Mouse (Mus musculus) neural tube, embryonic 14.5 days (tissue): ENCODE data around the gene Fbln5. TPM values are rescaled to one million over a fixed set of nuclear protein-coding genes. Genes with fewer than 3 reads are reported as not detected.

Source experiments
- ATAC-seq: fragments of 200-750 bp; cut with Nextera tagmentation; 2 replicates; pipeline ENCODE4 v1.8.0; 2017; ENCODE audit warnings: low read depth, mild to moderate bottlenecking, moderate TSS enrichment, moderate library complexity
- H3K27ac ChIP-seq: fragments of 300-500 bp; sonication (generic); 2 replicates; pipeline ENCODE4 v1.5.1; 2014; ENCODE audit warnings: low read depth, mild to moderate bottlenecking, control low read depth, low read length, moderate library complexity, mixed read lengths
- H3K27me3 ChIP-seq: fragments of 300-500 bp; sonication (generic); 2 replicates; pipeline ENCODE4 v1.6.1; 2014; ENCODE audit warnings: low read length; ENCODE audit not compliant: control insufficient read depth, insufficient read depth
- H3K36me3 ChIP-seq: fragments of 300-500 bp; sonication (generic); 2 replicates; pipeline ENCODE4 v1.6.1; 2014; ENCODE audit warnings: low read length, mixed read lengths; ENCODE audit not compliant: control insufficient read depth, insufficient read depth
- H3K4me1 ChIP-seq: fragments of 300-500 bp; sonication (generic); 2 replicates; pipeline ENCODE4 v1.6.1; 2014; ENCODE audit warnings: low read length; ENCODE audit not compliant: control insufficient read depth, insufficient read depth
- H3K4me2 ChIP-seq: fragments of 300-500 bp; sonication (generic); 2 replicates; pipeline ENCODE4 v1.6.1; 2014; ENCODE audit warnings: mild to moderate bottlenecking, low read depth, low read length, control low read depth
- H3K4me3 ChIP-seq: fragments of 300-500 bp; sonication (generic); 2 replicates; pipeline ENCODE4 v1.5.1; 2014; ENCODE audit warnings: low read depth, low read length, control low read depth, mixed read lengths
- H3K9ac ChIP-seq: fragments of 300-500 bp; sonication (generic); replicated peaks from 2 replicates; pipeline ENCODE4 v1.6.1; 2014; ENCODE audit warnings: low read depth, mild to moderate bottlenecking, control low read depth, low read length, mixed read lengths
- H3K9me3 ChIP-seq: fragments of 300-500 bp; sonication (generic); 2 replicates; pipeline ENCODE4 v1.6.1; 2016; ENCODE audit warnings: low read length; ENCODE audit not compliant: control insufficient read depth
- WGBS: fragments of 180-500 bp; shearing (Covaris S2); extraction: QIAGEN DNeasy Blood & Tissue Kit; methylation state at CpG from one replicate; pipeline ENCODE4 v1.1.7; 2014; 5-methylcytosine and 5-hydroxymethylcytosine counted together
- polyA plus RNA-seq: library from polyadenylated mRNA; unstranded; fragments of >200 nt; fragmentation: Nextera tagmentation; extraction: Ambion mirVana; gene quantifications from 2 replicates; pipeline ENCODE4 v1.2.1, GENCODE M21; 2014

The Fbln5 gene
- polyA plus RNA-seq, 1 experiment from 2014 or later = 1.9 TPM

- H3K27ac ChIP-seq = no peak overlapping the region
- no peak for ATAC-seq
Observed at GRCm38 (mm10) chr12:101816810-101817209, 2.0 kb downstream of the Fbln5 start.

GRCm38 (mm10) chr12:101815796-101816195 is 3.1 kb downstream of the Fbln5 start:
- no peak overlapping the region for H3K27ac ChIP-seq
- no peaks in the 10 kb centered on the region for H3K9me3 ChIP-seq
- no peak overlapping the region for H3K9ac ChIP-seq
- 89% methylated on average over 6 of the region's 6 CpGs for WGBS
- ATAC-seq = no peak
- no peak overlapping the region for H3K4me2 ChIP-seq
- no peaks in the 10 kb centered on the region for H3K36me3 ChIP-seq
- no peak overlapping the region for H3K4me3 ChIP-seq
- no peaks in the 10 kb centered on the region for H3K4me1 ChIP-seq
- H3K27me3 ChIP-seq = peaks cover 4% of the 10 kb centered on the region; the same call in 1 of the 2 replicates

More at GRCm38 (mm10) chr12:101816810-101817209, 2.0 kb downstream of the Fbln5 start:
- Histone ChIP-seq H3K9ac (no peak overlapping the region), H3K4me1 (no peaks in the 10 kb centered on the region), H3K27me3 (peaks cover 4% of the 10 kb centered on the region; the same call in 1 of the 2 replicates), H3K36me3 (no peaks in the 10 kb centered on the region), H3K4me3 (no peak overlapping the region), H3K9me3 (no peaks in the 10 kb centered on the region), H3K4me2 (no peak overlapping the region)
- 41% methylated on average over 5 of the region's 5 CpGs for WGBS

- Histone ChIP-seq H3K4me2 (no peak overlapping the region), H3K9ac (no peak overlapping the region), H3K27ac (no peak overlapping the region), H3K27me3 (peaks cover 4% of the 10 kb centered on the region; the same call in 1 of the 2 replicates), H3K4me1 (no peaks in the 10 kb centered on the region), H3K4me3 (no peak overlapping the region), H3K9me3 (no peaks in the 10 kb centered on the region), H3K36me3 (no peaks in the 10 kb centered on the region)
- ATAC-seq = no peak
- WGBS = 96% methylated on average over 2 of the region's 2 CpGs
Observed at GRCm38 (mm10) chr12:101814423-101814822, 4.4 kb downstream of the Fbln5 start.

GRCm38 (mm10) chr12:101811181-101811580 is 7.7 kb downstream of the Fbln5 start:
- WGBS = 66% methylated on average over 6 of the region's 6 CpGs
- Histone ChIP-seq H3K9me3 (no peaks in the 10 kb centered on the region), H3K27me3 (no peaks in the 10 kb centered on the region), H3K27ac (no peak overlapping the region), H3K36me3 (no peaks in the 10 kb centered on the region), H3K4me2 (no peak overlapping the region), H3K4me1 (no peaks in the 10 kb centered on the region), H3K9ac (no peak overlapping the region), H3K4me3 (no peak overlapping the region)
- ATAC-seq = no peak

- Histone ChIP-seq H3K9ac (no peak overlapping the region), H3K4me1 (no peaks in the 10 kb centered on the region), H3K9me3 (no peaks in the 10 kb centered on the region), H3K27ac (no peak overlapping the region), H3K4me2 (no peak overlapping the region), H3K36me3 (no peaks in the 10 kb centered on the region), H3K27me3 (no peaks in the 10 kb centered on the region), H3K4me3 (no peak overlapping the region)
- no peak for ATAC-seq
- WGBS = 75% methylated on average over 2 of the region's 2 CpGs
Observed at GRCm38 (mm10) chr12:101810515-101810914, 8.3 kb downstream of the Fbln5 start.

- Histone ChIP-seq H3K4me2 (no peak overlapping the region), H3K9ac (no peak overlapping the region), H3K27ac (no peak overlapping the region), H3K27me3 (no peaks in the 10 kb centered on the region), H3K36me3 (no peaks in the 10 kb centered on the region), H3K9me3 (no peaks in the 10 kb centered on the region), H3K4me1 (no peaks in the 10 kb centered on the region), H3K4me3 (no peak overlapping the region)
- no peak for ATAC-seq
- WGBS = 81% methylated on average over 2 of the region's 2 CpGs
Observed at GRCm38 (mm10) chr12:101807400-101807799, 11.5 kb downstream of the Fbln5 start.

GRCm38 (mm10) chr12:101802445-101802844 is 16.4 kb downstream of the Fbln5 start:
- no peaks in the 10 kb centered on the region for H3K4me1 ChIP-seq
- no peaks in the 10 kb centered on the region for H3K9me3 ChIP-seq
- ATAC-seq = no peak
- no peak overlapping the region for H3K9ac ChIP-seq
- WGBS = 92% methylated on average over 3 of the region's 3 CpGs
- H3K4me2 ChIP-seq = no peak overlapping the region
- H3K36me3 ChIP-seq = no peaks in the 10 kb centered on the region
- H3K27ac ChIP-seq = no peak overlapping the region
- no peaks in the 10 kb centered on the region for H3K27me3 ChIP-seq
- no peak overlapping the region for H3K4me3 ChIP-seq

GRCm38 (mm10) chr12:101801744-101802143 is 17.1 kb downstream of the Fbln5 start:
- 70% methylated on average over 5 of the region's 5 CpGs for WGBS
- no peak for ATAC-seq
- no peak overlapping the region for H3K4me3 ChIP-seq
- H3K4me2 ChIP-seq = no peak overlapping the region
- no peaks in the 10 kb centered on the region for H3K27me3 ChIP-seq
- H3K9me3 ChIP-seq = no peaks in the 10 kb centered on the region
- H3K36me3 ChIP-seq = no peaks in the 10 kb centered on the region
- H3K27ac ChIP-seq = no peak overlapping the region
- no peak overlapping the region for H3K9ac ChIP-seq
- H3K4me1 ChIP-seq = no peaks in the 10 kb centered on the region

GRCm38 (mm10) chr12:101801051-101801450 is 17.8 kb downstream of the Fbln5 start:
- no peak for ATAC-seq
- WGBS = 79% methylated on average over 3 of the region's 3 CpGs
- H3K4me3 ChIP-seq = no peak overlapping the region

More at GRCm38 (mm10) chr12:101801051-101801450, 17.8 kb downstream of the Fbln5 start:
- Histone ChIP-seq H3K9ac (no peak overlapping the region), H3K36me3 (no peaks in the 10 kb centered on the region), H3K9me3 (no peaks in the 10 kb centered on the region), H3K27me3 (no peaks in the 10 kb centered on the region), H3K27ac (no peak overlapping the region), H3K4me2 (no peak overlapping the region), H3K4me1 (no peaks in the 10 kb centered on the region)
